Mouse (Mus musculus) neural tube, embryonic 12.5 days (tissue): ENCODE data around the gene Klf9. TPM values are rescaled to one million over a fixed set of nuclear protein-coding genes. Genes with fewer than 3 reads are reported as not detected.
"Not testable (repeated sequence)": the region's sequence is repeated elsewhere in the genome, so short reads cannot be mapped to it uniquely, and the experiment has no call there.

Source experiments
- ATAC-seq: fragments of 200-750 bp; cut with Nextera tagmentation; 2 replicates; pipeline ENCODE4 v1.8.0; 2017; ENCODE audit warnings: low read depth, mild to moderate bottlenecking, moderate TSS enrichment, moderate library complexity; ENCODE audit not compliant: low FRiP score
- H3K27ac ChIP-seq: fragments of 300-500 bp; sonication (generic); 2 replicates; pipeline ENCODE4 v1.5.1; 2016
- H3K27me3 ChIP-seq: fragments of 300-500 bp; sonication (generic); replicated peaks from 2 replicates; pipeline ENCODE4 v1.6.1; 2016; ENCODE audit warnings: mild to moderate bottlenecking
- H3K36me3 ChIP-seq: fragments of 300-500 bp; sonication (generic); 2 replicates; pipeline ENCODE4 v1.6.1; 2016; ENCODE audit warnings: mild to moderate bottlenecking
- H3K4me1 ChIP-seq: fragments of 300-500 bp; sonication (generic); 2 replicates; pipeline ENCODE4 v1.6.1; 2016
- H3K4me2 ChIP-seq: fragments of 300-500 bp; sonication (generic); replicated peaks from 2 replicates; pipeline ENCODE4 v1.6.1; 2016; ENCODE audit warnings: mild to moderate bottlenecking
- H3K4me3 ChIP-seq: fragments of 300-500 bp; sonication (generic); 2 replicates; pipeline ENCODE4 v1.5.1; 2016
- H3K9ac ChIP-seq: fragments of 300-500 bp; sonication (generic); 2 replicates; pipeline ENCODE4 v1.6.1; 2016; ENCODE audit warnings: mild to moderate bottlenecking
- H3K9me3 ChIP-seq: fragments of 300-500 bp; sonication (generic); 2 replicates; pipeline ENCODE4 v1.6.1; 2016; ENCODE audit warnings: mild to moderate bottlenecking
- WGBS: fragments of 180-500 bp; shearing (Covaris S2); methylation state at CpG from one replicate; pipeline ENCODE4 v1.1.7; 2016; 5-methylcytosine and 5-hydroxymethylcytosine counted together
- polyA plus RNA-seq: library from polyadenylated mRNA; unstranded; fragments of >200 nt; fragmentation: Nextera tagmentation; extraction: Ambion mirVana; gene quantifications from 2 replicates; pipeline ENCODE4 v1.2.1, GENCODE M21; 2016

The Klf9 gene
- polyA plus RNA-seq, 1 experiment from 2014 or later = 2.0 TPM

- Histone ChIP-seq H3K36me3 (no peaks in the 10 kb centered on the region), H3K27ac (no peak overlapping the region), H3K27me3 (peaks cover 33% of the 10 kb centered on the region), H3K4me2 (no peak overlapping the region), H3K9me3 (no peaks in the 10 kb centered on the region), H3K4me3 (no peak overlapping the region), H3K4me1 (peaks cover 17% of the 10 kb centered on the region), H3K9ac (no peak overlapping the region)
- 79% methylated on average over 8 of the region's 8 CpGs for whole genome bisulfite sequencing
- no peak for ATAC-seq
These were observed 2.5 kb downstream of the Klf9 start for GRCm38 (mm10) chr19:23143541-23143940.

- no peak overlapping the region for H3K4me2 ChIP-seq
- H3K27me3 ChIP-seq = peaks cover 33% of the 10 kb centered on the region
- WGBS = 70% methylated on average over 9 of the region's 9 CpGs
- H3K36me3 ChIP-seq = no peaks in the 10 kb centered on the region
- no peak overlapping the region for H3K9ac ChIP-seq
- ATAC-seq = no peak
- no peaks in the 10 kb centered on the region for H3K9me3 ChIP-seq
- no peak overlapping the region for H3K4me3 ChIP-seq
- no peak overlapping the region for H3K27ac ChIP-seq
- peaks cover 17% of the 10 kb centered on the region for H3K4me1 ChIP-seq
These were observed 3.0 kb downstream of the Klf9 start for GRCm38 (mm10) chr19:23144031-23144430.

GRCm38 (mm10) chr19:23145146-23145545 lies 4.1 kb downstream of the Klf9 start:
- 92% methylated on average over 3 of the region's 3 CpGs for WGBS
- H3K27ac ChIP-seq = no peak overlapping the region
- no peaks in the 10 kb centered on the region for H3K36me3 ChIP-seq
- H3K4me1 ChIP-seq = peaks cover 17% of the 10 kb centered on the region
- H3K9ac ChIP-seq = no peak overlapping the region
- peaks cover 33% of the 10 kb centered on the region for H3K27me3 ChIP-seq
- H3K9me3 ChIP-seq = no peaks in the 10 kb centered on the region
- no peak for ATAC-seq
- no peak overlapping the region for H3K4me2 ChIP-seq
- H3K4me3 ChIP-seq = no peak overlapping the region

- WGBS = 90% methylated on average over 7 of the region's 7 CpGs
- not testable (repeated sequence) for H3K4me2 ChIP-seq
These were observed 4.5 kb downstream of the Klf9 start for GRCm38 (mm10) chr19:23145575-23145974.

GRCm38 (mm10) chr19:23146409-23146861 lies 5.4 kb downstream of the Klf9 start:
- H3K27me3 ChIP-seq = peaks cover 33% of the 10 kb centered on the region
- 66% methylated on average over 12 of the region's 12 CpGs for WGBS
- ATAC-seq = no peak

More at GRCm38 (mm10) chr19:23145575-23145974, 4.5 kb downstream of the Klf9 start:
- peaks cover 33% of the 10 kb centered on the region for H3K27me3 ChIP-seq
- not testable (repeated sequence) for H3K9me3 ChIP-seq, H3K4me3 ChIP-seq, ATAC-seq, H3K27ac ChIP-seq, H3K36me3 ChIP-seq, H3K9ac ChIP-seq
- peaks cover 17% of the 10 kb centered on the region for H3K4me1 ChIP-seq

GRCm38 (mm10) chr19:23147026-23147966 lies 6.3 kb downstream of the Klf9 start:
- H3K4me1 ChIP-seq = peaks cover 5% of the 10 kb centered on the region
- H3K9me3 ChIP-seq = no peaks in the 10 kb centered on the region
- no peaks in the 10 kb centered on the region for H3K36me3 ChIP-seq
- no peak overlapping the region for H3K4me2 ChIP-seq
- WGBS = 58% methylated on average over 15 of the region's 15 CpGs
- no peak for ATAC-seq
- no peak overlapping the region for H3K9ac ChIP-seq
- H3K27ac ChIP-seq = no peak overlapping the region
- H3K27me3 ChIP-seq = peaks cover 24% of the 10 kb centered on the region
- H3K4me3 ChIP-seq = no peak overlapping the region

More at GRCm38 (mm10) chr19:23146409-23146861, 5.4 kb downstream of the Klf9 start:
- Histone ChIP-seq H3K4me1 (peaks cover 14% of the 10 kb centered on the region), H3K4me2 (no peak overlapping the region), H3K4me3 (no peak overlapping the region), H3K36me3 (no peaks in the 10 kb centered on the region), H3K9ac (no peak overlapping the region), H3K27ac (no peak overlapping the region), H3K9me3 (no peaks in the 10 kb centered on the region)

- Histone ChIP-seq H3K9ac (no peak overlapping the region), H3K9me3 (no peaks in the 10 kb centered on the region), H3K27me3 (peaks cover 2% of the 10 kb centered on the region; the same call in 1 of the 2 replicates), H3K4me2 (no peak overlapping the region), H3K27ac (no peak overlapping the region), H3K36me3 (no peaks in the 10 kb centered on the region), H3K4me3 (no peak overlapping the region), H3K4me1 (no peaks in the 10 kb centered on the region)
- no peak for ATAC-seq
- 85% methylated on average over 7 of the region's 7 CpGs for WGBS
These were observed 8.7 kb downstream of the Klf9 start for GRCm38 (mm10) chr19:23149465-23150410.

GRCm38 (mm10) chr19:23150556-23151265 lies 9.7 kb downstream of the Klf9 start:
- Histone ChIP-seq H3K9me3 (no peaks in the 10 kb centered on the region), H3K27me3 (no peaks in the 10 kb centered on the region), H3K4me2 (no peak overlapping the region), H3K9ac (no peak overlapping the region), H3K4me1 (no peaks in the 10 kb centered on the region), H3K27ac (no peak overlapping the region), H3K4me3 (no peak overlapping the region), H3K36me3 (no peaks in the 10 kb centered on the region)
- 87% methylated on average over 14 of the region's 14 CpGs for WGBS
- ATAC-seq = no peak

- Histone ChIP-seq H3K4me1 (no peaks in the 10 kb centered on the region), H3K9ac (no peak overlapping the region), H3K27me3 (no peaks in the 10 kb centered on the region), H3K27ac (no peak overlapping the region), H3K36me3 (no peaks in the 10 kb centered on the region), H3K4me3 (no peak overlapping the region), H3K9me3 (no peaks in the 10 kb centered on the region), H3K4me2 (no peak overlapping the region)
- 47% methylated on average over 11 of the region's 11 CpGs for WGBS
- no peak for ATAC-seq
These were observed 10.6 kb downstream of the Klf9 start for GRCm38 (mm10) chr19:23151651-23152070.

- Histone ChIP-seq H3K4me1 (no peaks in the 10 kb centered on the region), H3K27me3 (no peaks in the 10 kb centered on the region), H3K4me2 (no peak overlapping the region), H3K9ac (no peak overlapping the region), H3K36me3 (no peaks in the 10 kb centered on the region), H3K9me3 (no peaks in the 10 kb centered on the region), H3K4me3 (no peak overlapping the region), H3K27ac (no peak overlapping the region)
- 43% methylated on average over 4 of the region's 4 CpGs for WGBS
- ATAC-seq = no peak
These were observed 11.2 kb downstream of the Klf9 start for GRCm38 (mm10) chr19:23152201-23152640.

GRCm38 (mm10) chr19:23152771-23153605 lies 12.0 kb downstream of the Klf9 start:
- 74% methylated on average over 25 of the region's 25 CpGs for WGBS

More at GRCm38 (mm10) chr19:23152771-23153605, 12.0 kb downstream of the Klf9 start:
- H3K9ac ChIP-seq = no peak overlapping the region
- no peaks in the 10 kb centered on the region for H3K36me3 ChIP-seq
- H3K27ac ChIP-seq = no peak overlapping the region
- H3K4me3 ChIP-seq = no peak overlapping the region
- ATAC-seq = no peak
- H3K4me2 ChIP-seq = no peak overlapping the region
- no peaks in the 10 kb centered on the region for H3K4me1 ChIP-seq
- no peaks in the 10 kb centered on the region for H3K9me3 ChIP-seq
- H3K27me3 ChIP-seq = no peaks in the 10 kb centered on the region
